Mouse (Mus musculus) neural tube, embryonic 14.5 days (tissue): ENCODE data around the gene Mgea5. TPM values are rescaled to one million over a fixed set of nuclear protein-coding genes. Genes with fewer than 3 reads are reported as not detected.
A peak's percentile ranks its signal among the peaks of the same experiment; 100 is the strongest.

Source experiments
- ATAC-seq: fragments of 200-750 bp; cut with Nextera tagmentation; 2 replicates; pipeline ENCODE4 v1.8.0; 2017; ENCODE audit warnings: low read depth, mild to moderate bottlenecking, moderate TSS enrichment, moderate library complexity
- H3K27ac ChIP-seq: fragments of 300-500 bp; sonication (generic); 2 replicates; pipeline ENCODE4 v1.5.1; 2014; ENCODE audit warnings: low read depth, mild to moderate bottlenecking, control low read depth, low read length, moderate library complexity, mixed read lengths
- H3K27me3 ChIP-seq: fragments of 300-500 bp; sonication (generic); 2 replicates; pipeline ENCODE4 v1.6.1; 2014; ENCODE audit warnings: low read length; ENCODE audit not compliant: control insufficient read depth, insufficient read depth
- H3K36me3 ChIP-seq: fragments of 300-500 bp; sonication (generic); 2 replicates; pipeline ENCODE4 v1.6.1; 2014; ENCODE audit warnings: low read length, mixed read lengths; ENCODE audit not compliant: control insufficient read depth, insufficient read depth
- H3K4me1 ChIP-seq: fragments of 300-500 bp; sonication (generic); 2 replicates; pipeline ENCODE4 v1.6.1; 2014; ENCODE audit warnings: low read length; ENCODE audit not compliant: control insufficient read depth, insufficient read depth
- H3K4me2 ChIP-seq: fragments of 300-500 bp; sonication (generic); 2 replicates; pipeline ENCODE4 v1.6.1; 2014; ENCODE audit warnings: mild to moderate bottlenecking, low read depth, low read length, control low read depth
- H3K4me3 ChIP-seq: fragments of 300-500 bp; sonication (generic); 2 replicates; pipeline ENCODE4 v1.5.1; 2014; ENCODE audit warnings: low read depth, low read length, control low read depth, mixed read lengths
- H3K9ac ChIP-seq: fragments of 300-500 bp; sonication (generic); replicated peaks from 2 replicates; pipeline ENCODE4 v1.6.1; 2014; ENCODE audit warnings: low read depth, mild to moderate bottlenecking, control low read depth, low read length, mixed read lengths
- H3K9me3 ChIP-seq: fragments of 300-500 bp; sonication (generic); 2 replicates; pipeline ENCODE4 v1.6.1; 2016; ENCODE audit warnings: low read length; ENCODE audit not compliant: control insufficient read depth
- WGBS: fragments of 180-500 bp; shearing (Covaris S2); extraction: QIAGEN DNeasy Blood & Tissue Kit; methylation state at CpG from one replicate; pipeline ENCODE4 v1.1.7; 2014; 5-methylcytosine and 5-hydroxymethylcytosine counted together
- polyA plus RNA-seq: library from polyadenylated mRNA; unstranded; fragments of >200 nt; fragmentation: Nextera tagmentation; extraction: Ambion mirVana; gene quantifications from 2 replicates; pipeline ENCODE4 v1.2.1, GENCODE M21; 2014

Mgea5 gene
- polyA plus RNA-seq, 1 experiment from 2014 or later = 108 TPM

DNA sequence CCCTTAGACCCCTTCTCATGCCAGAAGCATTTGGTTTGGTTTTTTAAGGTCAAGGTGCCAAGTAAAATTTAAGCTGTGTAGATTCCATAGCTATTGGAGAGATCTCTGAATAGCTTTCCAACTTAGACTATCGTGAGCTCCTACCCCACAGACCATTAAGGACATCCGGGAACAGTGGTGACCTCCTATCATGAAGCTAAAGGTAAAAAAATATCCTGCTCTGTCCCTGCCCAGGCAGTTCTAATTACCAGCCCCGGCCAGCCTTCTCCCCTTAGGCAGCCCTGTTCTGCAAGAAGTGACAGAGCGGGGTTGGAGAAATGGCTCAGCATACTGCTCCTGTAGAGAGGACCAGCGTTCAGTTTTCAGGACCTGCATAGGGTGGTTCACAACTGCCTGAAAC, 45.1 kb downstream of the Mgea5 start:
- ATAC-seq = no peak
- Histone ChIP-seq H3K36me3 (no peaks in the 10 kb centered on the region), H3K4me3 (no peak overlapping the region), H3K4me1 (peaks cover 16% of the 10 kb centered on the region; the same call in 1 of the 2 replicates), H3K9ac (no peak overlapping the region), H3K27me3 (peaks cover 93% of the 10 kb centered on the region), H3K9me3 (no peaks in the 10 kb centered on the region), H3K27ac (no peak overlapping the region), H3K4me2 (no peak overlapping the region)
- 63% methylated on average over 5 of the region's 5 CpGs for WGBS

DNA sequence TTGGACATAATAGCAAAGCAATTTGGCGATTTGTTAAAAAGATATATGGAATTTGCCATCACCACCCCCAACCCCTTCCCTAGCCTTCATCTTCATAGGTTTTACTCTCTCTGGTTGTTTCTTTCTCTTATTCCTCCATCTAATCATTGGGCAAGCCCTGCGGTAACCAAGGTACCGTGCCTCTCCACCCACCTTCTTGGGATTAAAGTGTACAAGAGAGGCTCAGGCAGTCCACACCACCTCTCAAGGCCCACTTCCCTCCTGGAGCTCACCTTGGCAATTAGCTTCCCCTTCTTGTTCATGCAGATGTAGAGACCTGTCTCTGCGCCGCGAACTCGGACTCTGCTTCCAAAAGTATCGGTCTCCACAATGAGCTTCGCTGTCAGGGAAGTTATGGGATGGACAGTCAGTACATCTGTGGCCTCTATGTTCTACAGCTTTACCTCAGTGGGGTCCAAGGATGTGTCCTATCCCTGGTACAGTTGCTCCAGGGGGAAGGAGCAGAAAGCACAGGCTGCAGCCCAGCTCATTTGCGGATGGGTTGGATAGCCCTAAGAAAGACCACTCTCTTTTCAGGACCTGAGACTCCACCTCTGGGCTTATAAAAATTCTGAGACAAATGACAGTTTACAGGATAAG, 45.7 kb downstream of the Mgea5 start:
- Histone ChIP-seq H3K9ac (no peak overlapping the region), H3K27me3 (peaks cover 91% of the 10 kb centered on the region), H3K9me3 (no peaks in the 10 kb centered on the region), H3K4me3 (no peak overlapping the region), H3K27ac (no peak overlapping the region), H3K36me3 (no peaks in the 10 kb centered on the region), H3K4me2 (no peak overlapping the region), H3K4me1 (peaks cover 14% of the 10 kb centered on the region; the same call in 1 of the 2 replicates)
- 68% methylated on average over 10 of the region's 10 CpGs for WGBS
- ATAC-seq = no peak

DNA sequence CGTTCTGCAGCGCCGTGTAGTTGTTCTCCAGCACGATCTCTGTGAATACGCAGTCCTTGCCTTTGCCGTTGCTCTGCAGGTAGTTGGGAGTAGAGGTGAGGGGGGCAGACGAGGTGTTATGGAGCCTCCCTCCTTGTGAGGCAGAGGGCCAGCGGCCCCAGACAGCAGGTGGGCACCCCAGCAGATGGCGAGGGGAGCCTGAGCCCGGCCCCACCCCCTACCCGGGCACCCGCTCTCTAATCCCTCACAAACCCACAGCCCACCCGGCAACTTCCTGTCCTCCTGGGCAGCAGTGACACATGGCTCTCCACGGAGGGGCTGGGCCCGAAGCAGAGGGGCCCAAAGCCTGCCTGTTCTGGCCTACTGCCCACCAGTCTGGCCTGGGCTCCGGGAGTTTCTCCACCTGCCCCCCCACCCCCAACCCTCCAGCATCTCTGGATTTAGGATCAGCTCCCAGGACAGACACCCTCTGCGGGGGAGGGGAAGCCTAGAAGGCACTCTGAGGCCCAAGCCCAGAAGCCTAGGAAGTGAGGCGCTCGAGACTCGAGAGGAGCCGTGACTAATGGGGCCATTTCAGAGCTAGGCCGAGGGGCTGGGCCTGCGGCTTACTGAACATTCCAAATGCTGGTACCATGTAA, 46.3 kb downstream of the Mgea5 start:
- Histone ChIP-seq H3K4me1 (peaks cover 9% of the 10 kb centered on the region; the same call in 1 of the 2 replicates), H3K4me2 (peak overlapping the region; percentile 39), H3K27ac (no peak overlapping the region), H3K36me3 (no peaks in the 10 kb centered on the region), H3K27me3 (peaks cover 94% of the 10 kb centered on the region), H3K9ac (no peak overlapping the region), H3K4me3 (0 out of 2 replicates have a peak overlapping the region, but pooled peaks have one; percentile 12), H3K9me3 (no peaks in the 10 kb centered on the region)
- peak; percentile 47; the same call in 1 of the 2 replicates for ATAC-seq
- 4% methylated on average over 19 of the region's 23 CpGs for WGBS

DNA sequence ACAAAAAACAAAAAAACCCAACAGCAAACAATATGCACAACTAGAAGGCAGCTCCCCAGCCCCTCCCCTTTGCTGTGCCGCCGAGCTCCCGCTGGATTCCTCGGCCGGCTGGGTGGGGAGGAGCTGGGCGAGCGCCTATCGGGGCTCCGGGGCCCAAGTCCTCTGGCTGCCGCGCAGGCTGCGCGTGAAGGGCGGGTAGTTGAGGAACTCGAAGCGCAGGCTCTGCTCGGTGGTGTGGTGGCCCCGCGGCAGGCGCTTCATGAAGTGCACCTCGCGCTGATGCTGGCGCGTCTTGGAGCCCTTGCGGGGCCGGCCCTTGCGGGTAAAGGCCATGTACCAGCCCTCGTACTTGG, 46.8 kb downstream of the Mgea5 start:
- Histone ChIP-seq H3K4me2 (peak overlapping the region; percentile 39), H3K9ac (no peak overlapping the region), H3K9me3 (no peaks in the 10 kb centered on the region), H3K4me3 (0 out of 2 replicates have a peak overlapping the region, but pooled peaks have one; percentile 12), H3K36me3 (no peaks in the 10 kb centered on the region), H3K27me3 (peaks cover 92% of the 10 kb centered on the region), H3K27ac (no peak overlapping the region), H3K4me1 (peaks cover 9% of the 10 kb centered on the region; the same call in 1 of the 2 replicates)
- 2% methylated on average over 28 of the region's 28 CpGs for WGBS
- peak; percentile 44; the same call in 1 of the 2 replicates for ATAC-seq

DNA sequence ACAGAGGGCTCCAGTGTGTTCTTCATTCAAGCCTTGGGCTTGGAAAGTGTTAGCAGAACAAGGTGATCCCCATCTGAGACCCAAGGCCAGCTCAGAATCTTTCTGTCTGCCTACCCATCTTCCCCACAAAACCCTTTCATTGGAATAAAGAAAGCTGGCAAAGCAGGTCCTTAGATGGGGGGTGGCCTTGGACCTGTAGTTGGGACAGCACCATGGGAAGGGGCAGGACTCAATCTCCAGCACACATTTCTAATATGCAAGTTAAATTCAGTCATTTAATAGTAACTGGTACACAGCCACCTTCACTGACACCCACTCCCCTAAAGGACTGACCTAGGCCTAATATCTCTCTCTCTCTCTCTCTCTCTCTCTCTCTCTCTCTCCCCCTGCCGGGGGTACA, 47.4 kb downstream of the Mgea5 start:
- H3K4me2 ChIP-seq = no peak overlapping the region
- no peak for ATAC-seq
- H3K27ac ChIP-seq = no peak overlapping the region
- no peak overlapping the region for H3K4me3 ChIP-seq
- peaks cover 92% of the 10 kb centered on the region for H3K27me3 ChIP-seq
- H3K9me3 ChIP-seq = no peaks in the 10 kb centered on the region
- WGBS = 40% methylated on average over 1 of the region's 1 CpGs
- peaks cover 9% of the 10 kb centered on the region; the same call in 1 of the 2 replicates for H3K4me1 ChIP-seq
- H3K9ac ChIP-seq = no peak overlapping the region
- H3K36me3 ChIP-seq = no peaks in the 10 kb centered on the region

DNA sequence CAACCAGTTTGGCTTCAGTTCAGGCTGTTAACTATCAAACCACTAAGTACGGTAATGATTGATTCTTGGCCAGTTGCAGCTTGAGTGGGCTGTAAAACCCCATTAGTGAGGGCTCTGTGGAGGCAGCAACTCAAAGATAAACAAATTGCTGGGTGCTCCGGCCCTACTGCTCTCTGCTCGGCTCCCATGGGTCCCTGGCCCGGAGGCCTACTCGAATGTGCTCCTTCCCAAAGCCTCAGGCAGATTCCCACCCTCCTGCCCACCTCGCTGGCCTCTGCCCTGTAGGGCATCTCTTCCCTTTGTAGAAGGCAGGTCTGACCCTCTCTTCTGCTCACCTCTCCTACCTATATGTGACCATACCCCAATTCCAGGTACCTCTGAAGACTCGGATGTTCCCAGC, 48.9 kb downstream of the Mgea5 start:
- Histone ChIP-seq H3K27me3 (peaks cover 94% of the 10 kb centered on the region), H3K4me3 (no peak overlapping the region), H3K27ac (no peak overlapping the region), H3K4me2 (no peak overlapping the region), H3K9me3 (no peaks in the 10 kb centered on the region), H3K36me3 (no peaks in the 10 kb centered on the region), H3K4me1 (peaks cover 9% of the 10 kb centered on the region; the same call in 1 of the 2 replicates), H3K9ac (no peak overlapping the region)
- WGBS = 18% methylated on average over 7 of the region's 7 CpGs
- no peak for ATAC-seq

DNA sequence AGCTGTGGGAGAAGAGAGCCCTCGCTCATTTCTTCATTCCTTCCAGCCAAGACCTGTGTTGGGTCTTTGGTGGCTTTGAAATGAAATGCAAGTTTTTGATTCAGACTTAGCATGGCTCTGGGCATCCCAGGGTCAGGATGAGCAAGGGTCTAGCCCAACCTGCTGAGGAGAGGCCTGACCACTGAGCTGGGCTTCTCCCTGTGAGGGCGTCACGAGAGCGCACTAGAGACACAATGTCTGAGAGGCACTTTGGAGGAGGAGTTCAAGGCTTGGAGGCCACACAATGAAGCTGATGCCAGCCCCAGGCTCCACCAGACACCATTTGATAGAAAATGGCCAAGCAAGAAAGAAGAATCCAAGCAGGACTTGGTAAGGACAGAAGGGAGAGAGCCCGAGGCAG, 49.4 kb downstream of the Mgea5 start:
- H3K36me3 ChIP-seq = no peaks in the 10 kb centered on the region
- no peak overlapping the region for H3K4me3 ChIP-seq
- peaks cover 89% of the 10 kb centered on the region for H3K27me3 ChIP-seq
- ATAC-seq = no peak
- no peaks in the 10 kb centered on the region for H3K9me3 ChIP-seq
- no peak overlapping the region for H3K9ac ChIP-seq
- no peak overlapping the region for H3K27ac ChIP-seq
- no peak overlapping the region for H3K4me2 ChIP-seq
- 25% methylated on average over 5 of the region's 5 CpGs for WGBS
- H3K4me1 ChIP-seq = peaks cover 9% of the 10 kb centered on the region; the same call in 1 of the 2 replicates

DNA sequence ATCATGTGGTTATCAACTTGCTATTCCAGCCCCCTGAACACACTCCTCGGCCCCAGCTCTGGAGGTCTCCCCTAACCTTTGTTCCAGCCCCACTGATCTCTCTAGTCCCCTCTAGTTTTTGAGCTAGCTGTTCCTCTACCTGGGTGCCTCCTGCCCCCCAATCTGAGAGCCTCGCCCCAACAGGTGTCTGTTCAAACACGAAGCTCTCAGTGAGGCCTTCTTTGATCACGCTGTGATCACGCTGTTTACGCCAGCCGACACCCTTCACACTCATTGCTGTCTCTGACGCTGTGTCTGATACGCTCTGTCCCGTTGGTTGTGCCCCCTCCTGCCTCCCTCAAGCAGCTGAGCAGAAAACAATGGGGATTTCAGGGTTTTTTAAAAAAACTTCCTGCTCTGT, 50.1 kb downstream of the Mgea5 start:
- no peak overlapping the region for H3K27ac ChIP-seq
- WGBS = 5% methylated on average over 10 of the region's 10 CpGs
- H3K27me3 ChIP-seq = peaks cover 87% of the 10 kb centered on the region
- no peak overlapping the region for H3K4me3 ChIP-seq
- no peak for ATAC-seq
- peaks cover 9% of the 10 kb centered on the region; the same call in 1 of the 2 replicates for H3K4me1 ChIP-seq
- H3K36me3 ChIP-seq = no peaks in the 10 kb centered on the region
- no peaks in the 10 kb centered on the region for H3K9me3 ChIP-seq
- H3K4me2 ChIP-seq = no peak overlapping the region
- no peak overlapping the region for H3K9ac ChIP-seq

DNA sequence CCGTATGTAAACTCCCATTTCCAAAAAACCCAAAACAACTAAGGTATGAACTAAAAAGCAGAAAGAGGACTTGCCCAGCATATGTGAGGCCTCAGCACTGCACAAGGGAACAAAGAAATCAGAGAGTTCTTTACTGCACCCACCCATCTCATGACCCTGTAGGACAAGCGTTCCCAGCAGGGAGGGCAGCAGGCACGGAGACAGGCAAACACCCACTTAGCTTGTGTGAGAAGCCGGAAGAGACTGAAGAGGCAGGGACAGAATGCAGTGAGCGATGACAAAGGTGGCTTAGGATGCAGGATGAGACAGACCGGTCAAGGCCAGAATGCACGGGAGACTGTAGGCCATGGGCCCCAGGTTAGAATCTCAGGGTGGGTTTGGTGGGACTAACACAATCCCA, 52.0 kb downstream of the Mgea5 start:
- WGBS = 81% methylated on average over 7 of the region's 7 CpGs

More for the DNA sequence above, 52.0 kb downstream of the Mgea5 start:
- H3K9ac ChIP-seq = no peak overlapping the region
- no peaks in the 10 kb centered on the region for H3K9me3 ChIP-seq
- H3K4me3 ChIP-seq = no peak overlapping the region
- H3K27me3 ChIP-seq = peaks cover 71% of the 10 kb centered on the region
- ATAC-seq = no peak
- H3K4me2 ChIP-seq = no peak overlapping the region
- no peaks in the 10 kb centered on the region for H3K36me3 ChIP-seq
- no peaks in the 10 kb centered on the region for H3K4me1 ChIP-seq
- H3K27ac ChIP-seq = no peak overlapping the region
